Mouse (Mus musculus): ENCODE measurements around the gene Rhbdl3. TPM values are rescaled to one million over a fixed set of nuclear protein-coding genes. Genes with fewer than 3 reads are reported as not detected.

Gene Rhbdl3
- total and polyA plus RNA-seq, 3 experiments: 0.46 to 1.4 (median 0.70) TPM

DNA sequence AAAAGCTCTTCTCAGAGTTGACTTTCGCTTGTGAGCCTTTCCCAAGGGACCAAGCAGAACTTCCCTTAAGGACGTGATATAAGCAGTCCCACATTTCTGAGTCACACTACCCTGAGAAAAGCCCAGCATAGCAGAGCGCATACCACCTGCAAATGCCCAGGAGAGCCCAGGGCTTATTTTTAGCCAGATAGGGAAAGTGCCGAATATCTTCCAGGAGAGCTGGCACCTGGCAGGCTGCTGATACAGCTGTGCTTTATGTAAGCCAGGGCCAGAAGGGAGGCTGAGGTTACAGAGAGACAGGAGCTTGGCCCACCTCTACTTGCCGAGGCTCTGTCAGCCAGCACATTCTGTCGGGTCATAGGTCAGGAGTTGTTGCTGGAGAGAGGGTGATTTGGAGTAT lies 16.1 kb upstream of the Rhbdl3 start (continued):
- TF ChIP-seq BHLHE40 (IDR thresholded peaks at IDR 0.05; ENCODE audit: low read depth, low read length): peak; percentile 62
- no peak for TF ChIP-seq NRF1 (IDR thresholded peaks at IDR 0.05; ENCODE audit: low read depth, low read length)
- peak; percentile 68; the same call in 1 of the 2 replicates for TF ChIP-seq TCF12 (IDR thresholded peaks at IDR 0.05; ENCODE audit: low read depth, low read length)
- no peak for TF ChIP-seq USF2 (conservative IDR thresholded peaks at IDR 0.05; ENCODE audit: low read depth, low read length)
- peak; percentile 34; the same call in 1 of the 2 replicates for TF ChIP-seq EP300 (IDR thresholded peaks at IDR 0.05; ENCODE audit: low read length)
- TF ChIP-seq UBTF (IDR thresholded peaks at IDR 0.05; ENCODE audit: low read depth, low read length): no peak
- no peak for TF ChIP-seq MAX (IDR thresholded peaks at IDR 0.05; ENCODE audit: low read length)

DNA sequence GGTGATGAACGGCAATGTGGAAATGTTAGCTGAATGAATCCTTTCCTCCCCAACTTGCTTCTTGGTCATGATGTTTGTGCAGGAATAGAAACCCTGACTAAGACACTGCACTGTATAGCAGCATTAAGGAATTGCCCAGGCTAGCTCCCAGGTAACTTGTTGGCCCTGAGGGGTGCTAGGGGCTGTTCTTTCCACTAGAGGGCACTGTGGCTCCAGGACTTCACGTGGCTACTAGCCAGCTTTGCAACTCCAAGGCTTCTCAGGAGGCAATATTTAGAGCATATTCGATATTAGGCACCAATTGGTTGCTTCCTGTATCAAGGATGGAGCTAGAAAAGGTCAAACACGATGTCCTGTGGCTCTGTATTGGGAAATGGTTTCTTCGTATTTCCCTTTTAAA lies 13.6 kb upstream of the Rhbdl3 start:
- Histone ChIP-seq H3K9ac (ENCODE audit: insufficient read depth, low read depth) (no peak overlapping the region), H3K9me3 (replicated peaks; ENCODE audit: low read length) (peaks cover 17% of the 10 kb centered on the region), H3K27ac (ENCODE audit: insufficient read depth, low read depth) (no peak overlapping the region), H3K27me3 (replicated peaks) (peaks cover 1% of the 10 kb centered on the region), H3K36me3 (replicated peaks in 1 of 2; ENCODE audit: control insufficient read depth in 1 of 2, insufficient read depth in 1 of 2, low read length in 1 of 2) (no peaks in the 10 kb centered on the region), H3K79me2 (replicated peaks; ENCODE audit: control insufficient read depth, extremely low read depth, insufficient read depth, poor library complexity, severe bottlenecking) (no peaks in the 10 kb centered on the region), H3K4me2 (ENCODE audit: insufficient read depth, low read depth, poor library complexity, severe bottlenecking) (peak overlapping the region; percentile 76; the same call in 1 of the 2 replicates), H3K4me3 (replicated peaks in 1 of 3; ENCODE audit: low read depth in 2 of 3, low read length in 2 of 3, poor library complexity in 1 of 3) (no peak overlapping the region), H3K4me1 (ENCODE audit: control insufficient read depth in 1 of 2, insufficient read depth in 2 of 2) (peaks cover 6 to 15% of the 10 kb centered on the region in 2 experiments; a peak in 3 of 4 replicates)
- TF ChIP-seq CHD2 (IDR thresholded peaks at IDR 0.05; ENCODE audit: low read length) (no peak), CTCF (conservative IDR thresholded peaks at IDR 0.05 in 1 of 2, IDR thresholded peaks at IDR 0.05 in 1 of 2; ENCODE audit: low read depth in 2 of 2, low read length in 2 of 2) (peak; percentile 98 to 99), ZNF384 (IDR thresholded peaks at IDR 0.05; ENCODE audit: low read depth, low read length) (no peak), NRF1 (IDR thresholded peaks at IDR 0.05; ENCODE audit: low read depth, low read length) (no peak), MYC (IDR thresholded peaks at IDR 0.05; ENCODE audit: low read depth, low read length) (peak; percentile 57; the same call in 1 of the 2 replicates), EP300 (IDR thresholded peaks at IDR 0.05; ENCODE audit: low read length) (no peak), RAD21 (IDR thresholded peaks at IDR 0.05; ENCODE audit: low read depth, low read length) (peak; percentile 97), SIN3A (IDR thresholded peaks at IDR 0.05; ENCODE audit: low read length) (no peak), RCOR1 (conservative IDR thresholded peaks at IDR 0.05; ENCODE audit: low read depth, low read length) (no peak), JUND (conservative IDR thresholded peaks at IDR 0.05; ENCODE audit: low read depth, low read length) (no peak), UBTF (IDR thresholded peaks at IDR 0.05; ENCODE audit: low read depth, low read length) (no peak), GABPA (IDR thresholded peaks at IDR 0.05; ENCODE audit: insufficient replicate concordance, low read depth, low read length) (no peak), MEF2A (IDR thresholded peaks at IDR 0.05; ENCODE audit: borderline replicate concordance, low read depth, low read length) (peak; percentile 13; the same call in 1 of the 2 replicates), ZC3H11A (IDR thresholded peaks at IDR 0.05; ENCODE audit: low read depth, low read length) (peak; percentile 56), MAZ (IDR thresholded peaks at IDR 0.05; ENCODE audit: low read depth, low read length) (no peak), HCFC1 (IDR thresholded peaks at IDR 0.05; ENCODE audit: low read depth, low read length) (no peak), SMC3 (IDR thresholded peaks at IDR 0.05; ENCODE audit: low read depth, low read length) (peak; percentile 93), POLR2A (IDR thresholded peaks at IDR 0.05; ENCODE audit: low read depth, low read length) (no peak), MAX (IDR thresholded peaks at IDR 0.05; ENCODE audit: low read length) (peak; percentile 62; the same call in 1 of the 2 replicates), ETS1 (conservative IDR thresholded peaks at IDR 0.05; ENCODE audit: low read depth, low read length) (no peak), NELFE (IDR thresholded peaks at IDR 0.05; ENCODE audit: low read depth, low read length) (peak; percentile 35; the same call in 1 of the 2 replicates)
- in situ Hi-C loops (cut with MboI; ENCODE audit: low pct_ligation_motif_present, low pct_unique_long_range_greater_than_20kb, low sequenced_read_pairs) (loop anchor here (25.0 kb wide), 1 partner anchor 525 kb away; the partner anchor contains the start of gene Tmem98), dilution Hi-C loops (cut with MboI; ENCODE audit: extremely low pct_ligation_motif_present, extremely low pct_unique_long_range_greater_than_20kb, low sequenced_read_pairs) (no loop called here)
- peak; percentile 88 for DNase-seq (ENCODE audit: extremely low read depth)

All from CH12.LX (cell line).